Mouse (Mus musculus): ENCODE measurements around the gene Bcl7a. TPM values are rescaled to one million over a fixed set of nuclear protein-coding genes. Genes with fewer than 3 reads are reported as not detected.

Bcl7a gene
- polyA plus RNA-seq, 1 experiment, result 5.6 TPM

DNA sequence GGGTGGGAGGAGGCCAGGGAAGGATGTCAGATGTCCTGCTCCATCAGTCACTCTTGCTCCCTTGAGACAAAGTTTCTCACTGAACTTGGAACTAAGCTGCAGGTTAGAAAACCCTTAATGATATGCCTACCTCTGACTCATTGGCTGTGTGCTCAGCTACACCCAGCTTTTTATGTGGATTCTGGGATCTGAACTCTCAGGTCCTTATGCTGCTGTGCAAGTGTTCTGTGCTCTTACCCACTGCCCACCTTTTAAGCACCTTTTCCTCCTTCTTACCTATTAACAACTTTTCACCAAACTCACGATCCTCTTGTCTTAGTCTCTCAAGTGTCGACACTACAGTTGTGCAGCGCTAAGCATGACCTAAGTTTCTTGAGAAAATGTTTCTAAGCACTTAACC is 60.8 kb downstream of the Bcl7a start:
- peaks cover 6% of the 10 kb centered on the region for H3K79me3 ChIP-seq (ENCODE audit: low read depth)
- no peaks in the 10 kb centered on the region for H3K27me3 ChIP-seq (ENCODE audit: control insufficient read depth, insufficient read depth, insufficient read length)
- no peak overlapping the region for H3ac ChIP-seq (ENCODE audit: control insufficient read depth, insufficient read length, low read depth)
- H3K79me2 ChIP-seq (ENCODE audit: control insufficient read depth, insufficient read depth), result peaks cover 15% of the 10 kb centered on the region
- TF ChIP-seq USF1 (IDR thresholded peaks at IDR 0.05; ENCODE audit: low read depth), result no peak
- TF ChIP-seq CTCF (IDR thresholded peaks at IDR 0.05; ENCODE audit: control insufficient read depth, insufficient read depth, insufficient read length), result no peak
- no peak for TF ChIP-seq FOSL1 (IDR thresholded peaks at IDR 0.05; ENCODE audit: insufficient read depth, low read length, poor library complexity, severe bottlenecking)
- TF ChIP-seq MYOG (IDR thresholded peaks at IDR 0.05; ENCODE audit: control insufficient read depth, extremely low read depth, insufficient read length), result no peak
- no peak for TF ChIP-seq MYOD1 (IDR thresholded peaks at IDR 0.05; ENCODE audit: control insufficient read depth, insufficient read length, low read depth)
- TF ChIP-seq MAX (IDR thresholded peaks at IDR 0.05), result no peak
- no peak for TF ChIP-seq CEBPB (IDR thresholded peaks at IDR 0.05; ENCODE audit: low read depth)
- H3K36me3 ChIP-seq (ENCODE audit: control insufficient read depth, insufficient read depth), result no peaks in the 10 kb centered on the region
- no peak overlapping the region for H3K4me3 ChIP-seq (ENCODE audit: insufficient read depth, poor library complexity, severe bottlenecking)

GRCm38 (mm10) chr5:123406952-123407351 is 63.3 kb downstream of the Bcl7a start:
- Histone ChIP-seq H3K27me3 (ENCODE audit: control insufficient read depth, insufficient read depth, insufficient read length) (no peaks in the 10 kb centered on the region), H3K79me3 (ENCODE audit: low read depth) (peaks cover 6% of the 10 kb centered on the region), H3K4me3 (ENCODE audit: insufficient read depth, poor library complexity, severe bottlenecking) (no peak overlapping the region), H3ac (ENCODE audit: control insufficient read depth, insufficient read length, low read depth) (no peak overlapping the region), H3K79me2 (ENCODE audit: control insufficient read depth, insufficient read depth) (peaks cover 15% of the 10 kb centered on the region), H3K36me3 (ENCODE audit: control insufficient read depth, insufficient read depth) (peaks cover 5% of the 10 kb centered on the region)
- TF ChIP-seq MYOD1 (IDR thresholded peaks at IDR 0.05; ENCODE audit: control insufficient read depth, insufficient read length, low read depth) (no peak), USF1 (IDR thresholded peaks at IDR 0.05; ENCODE audit: low read depth) (no peak), CEBPB (IDR thresholded peaks at IDR 0.05; ENCODE audit: low read depth) (no peak), MAX (IDR thresholded peaks at IDR 0.05) (no peak), CTCF (IDR thresholded peaks at IDR 0.05; ENCODE audit: control insufficient read depth, insufficient read depth, insufficient read length) (no peak)

DNA sequence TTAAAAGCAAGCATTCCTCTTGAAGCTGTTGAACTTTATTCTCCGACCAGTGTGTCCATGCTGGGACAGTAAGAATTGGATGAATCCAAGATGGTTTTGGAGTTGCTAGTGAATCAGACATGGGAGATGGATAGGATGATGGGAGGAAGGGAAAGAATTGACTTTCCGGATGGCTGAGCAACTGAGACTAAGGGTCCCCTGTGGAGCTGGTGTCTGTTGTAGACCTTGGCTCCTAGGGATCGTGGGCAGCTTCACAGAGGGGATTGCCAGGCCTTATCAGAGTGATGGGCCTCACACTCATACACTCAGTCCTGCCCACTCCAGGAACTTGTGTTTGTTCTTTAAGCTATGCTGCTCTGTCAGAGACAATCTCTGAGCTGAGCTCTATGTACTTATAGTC is 64.5 kb downstream of the Bcl7a start:
- no peak overlapping the region for H3K4me3 ChIP-seq (ENCODE audit: insufficient read depth, poor library complexity, severe bottlenecking)
- peaks cover 6% of the 10 kb centered on the region for H3K79me3 ChIP-seq (ENCODE audit: low read depth)
- H3K79me2 ChIP-seq (ENCODE audit: control insufficient read depth, insufficient read depth), result peaks cover 15% of the 10 kb centered on the region
- H3ac ChIP-seq (ENCODE audit: control insufficient read depth, insufficient read length, low read depth), result no peak overlapping the region
- H3K27me3 ChIP-seq (ENCODE audit: control insufficient read depth, insufficient read depth, insufficient read length), result no peaks in the 10 kb centered on the region
- TF ChIP-seq FOSL1 (IDR thresholded peaks at IDR 0.05; ENCODE audit: insufficient read depth, low read length, poor library complexity, severe bottlenecking) (no peak), MYOG (IDR thresholded peaks at IDR 0.05; ENCODE audit: control insufficient read depth, extremely low read depth, insufficient read length) (no peak), CTCF (IDR thresholded peaks at IDR 0.05; ENCODE audit: control insufficient read depth, insufficient read depth, insufficient read length) (no peak), CEBPB (IDR thresholded peaks at IDR 0.05; ENCODE audit: low read depth) (no peak), USF1 (IDR thresholded peaks at IDR 0.05; ENCODE audit: low read depth) (no peak), MAX (IDR thresholded peaks at IDR 0.05) (no peak)
- peaks cover 5% of the 10 kb centered on the region for H3K36me3 ChIP-seq (ENCODE audit: control insufficient read depth, insufficient read depth)

DNA sequence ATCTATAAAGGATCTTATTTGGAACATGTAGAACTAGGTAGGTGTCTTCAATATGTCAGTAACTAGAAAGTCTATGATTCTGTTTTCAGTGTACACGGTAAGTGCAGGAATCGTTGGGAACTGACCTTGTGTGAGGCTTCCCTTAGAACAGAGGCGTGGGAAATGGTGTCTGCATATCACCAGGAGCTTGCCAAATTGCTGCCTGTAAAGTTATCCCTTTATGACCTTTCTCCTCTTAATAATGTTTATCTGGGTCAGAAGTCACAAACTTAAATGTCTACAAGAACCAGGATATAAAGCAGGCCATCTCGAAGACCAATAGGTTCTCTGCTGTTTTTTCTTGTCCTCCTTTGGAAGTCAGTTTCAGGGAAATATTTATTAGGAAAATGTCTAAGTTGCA is 68.6 kb downstream of the Bcl7a start:
- peaks cover 1% of the 10 kb centered on the region for H3K79me3 ChIP-seq (ENCODE audit: low read depth)
- no peak overlapping the region for H3K4me3 ChIP-seq (ENCODE audit: insufficient read depth, poor library complexity, severe bottlenecking)
- H3K79me2 ChIP-seq (ENCODE audit: control insufficient read depth, insufficient read depth), result peaks cover 12% of the 10 kb centered on the region
- TF ChIP-seq USF1 (IDR thresholded peaks at IDR 0.05; ENCODE audit: low read depth) (no peak), MYOG (IDR thresholded peaks at IDR 0.05; ENCODE audit: control insufficient read depth, extremely low read depth, insufficient read length) (no peak), CEBPB (IDR thresholded peaks at IDR 0.05; ENCODE audit: low read depth) (no peak), CTCF (IDR thresholded peaks at IDR 0.05; ENCODE audit: control insufficient read depth, insufficient read depth, insufficient read length) (no peak), MYOD1 (IDR thresholded peaks at IDR 0.05; ENCODE audit: control insufficient read depth, insufficient read length, low read depth) (no peak), FOSL1 (IDR thresholded peaks at IDR 0.05; ENCODE audit: insufficient read depth, low read length, poor library complexity, severe bottlenecking) (no peak), MAX (IDR thresholded peaks at IDR 0.05) (no peak)
- H3ac ChIP-seq (ENCODE audit: control insufficient read depth, insufficient read length, low read depth), result no peak overlapping the region
- no peaks in the 10 kb centered on the region for H3K27me3 ChIP-seq (ENCODE audit: control insufficient read depth, insufficient read depth, insufficient read length)
- peaks cover 5% of the 10 kb centered on the region for H3K36me3 ChIP-seq (ENCODE audit: control insufficient read depth, insufficient read depth)

DNA sequence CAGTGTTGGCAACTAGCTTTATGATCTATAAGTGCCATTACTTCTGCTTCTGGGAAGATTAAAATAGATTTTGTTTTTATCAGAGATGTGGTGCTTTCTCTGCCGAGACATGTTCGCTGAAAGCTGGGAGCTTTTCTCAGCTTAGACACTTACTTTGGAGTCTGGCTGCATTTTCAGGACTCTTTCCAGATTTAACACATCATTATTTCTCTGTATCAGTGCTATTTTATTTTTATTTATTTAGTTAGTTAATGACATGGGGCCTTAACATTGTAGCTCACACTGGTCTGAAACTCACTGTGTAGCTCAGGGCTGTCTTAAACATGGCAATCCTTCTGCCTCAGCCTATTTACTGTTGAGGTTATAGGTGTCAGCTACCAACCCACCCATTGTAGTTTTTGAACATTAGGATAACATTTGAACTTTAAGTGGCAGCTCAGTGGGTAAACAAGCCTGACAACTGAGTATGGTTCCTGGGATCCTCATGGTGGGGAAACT is 70.3 kb downstream of the Bcl7a start:
- TF ChIP-seq MYOG (IDR thresholded peaks at IDR 0.05; ENCODE audit: control insufficient read depth, extremely low read depth, insufficient read length) (no peak), MAX (IDR thresholded peaks at IDR 0.05) (no peak), CTCF (IDR thresholded peaks at IDR 0.05; ENCODE audit: control insufficient read depth, insufficient read depth, insufficient read length) (no peak), MYOD1 (IDR thresholded peaks at IDR 0.05; ENCODE audit: control insufficient read depth, insufficient read length, low read depth) (no peak), USF1 (IDR thresholded peaks at IDR 0.05; ENCODE audit: low read depth) (no peak), FOSL1 (IDR thresholded peaks at IDR 0.05; ENCODE audit: insufficient read depth, low read length, poor library complexity, severe bottlenecking) (no peak), CEBPB (IDR thresholded peaks at IDR 0.05; ENCODE audit: low read depth) (no peak)
- Histone ChIP-seq H3K79me2 (ENCODE audit: control insufficient read depth, insufficient read depth) (peaks cover 21% of the 10 kb centered on the region), H3K4me3 (ENCODE audit: insufficient read depth, poor library complexity, severe bottlenecking) (no peak overlapping the region)

DNA sequence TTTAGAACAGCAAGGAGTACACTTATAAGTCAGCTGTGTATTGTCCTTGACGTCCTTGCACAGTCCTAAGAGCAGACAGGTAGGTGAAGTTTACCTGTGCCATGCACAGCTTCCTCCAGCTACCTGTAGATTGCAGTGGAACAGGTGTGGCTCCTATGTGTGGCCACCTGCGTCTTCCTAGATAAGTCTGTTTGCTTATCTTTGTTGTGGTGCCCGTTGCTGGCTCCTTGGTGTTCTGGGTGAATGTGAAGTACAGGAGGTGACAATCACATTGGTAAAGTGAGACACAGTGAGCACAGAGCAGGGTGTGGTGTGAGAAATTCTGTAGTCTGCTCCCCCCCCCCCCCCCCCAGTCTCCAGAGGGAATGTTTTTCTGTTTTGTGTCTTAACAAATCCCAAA is 72.5 kb downstream of the Bcl7a start:
- no peaks in the 10 kb centered on the region for H3K36me3 ChIP-seq (ENCODE audit: control insufficient read depth, insufficient read depth)
- H3K79me2 ChIP-seq (ENCODE audit: control insufficient read depth, insufficient read depth), result peaks cover 22% of the 10 kb centered on the region
- no peak for TF ChIP-seq FOSL1 (IDR thresholded peaks at IDR 0.05; ENCODE audit: insufficient read depth, low read length, poor library complexity, severe bottlenecking)
- no peak for TF ChIP-seq MYOG (IDR thresholded peaks at IDR 0.05; ENCODE audit: control insufficient read depth, extremely low read depth, insufficient read length)
- no peak for TF ChIP-seq MAX (IDR thresholded peaks at IDR 0.05)
- no peak for TF ChIP-seq MYOD1 (IDR thresholded peaks at IDR 0.05; ENCODE audit: control insufficient read depth, insufficient read length, low read depth)
- no peak for TF ChIP-seq USF1 (IDR thresholded peaks at IDR 0.05; ENCODE audit: low read depth)
- TF ChIP-seq CTCF (IDR thresholded peaks at IDR 0.05; ENCODE audit: control insufficient read depth, insufficient read depth, insufficient read length), result no peak
- TF ChIP-seq CEBPB (IDR thresholded peaks at IDR 0.05; ENCODE audit: low read depth), result no peak
- H3K4me3 ChIP-seq (ENCODE audit: insufficient read depth, poor library complexity, severe bottlenecking), result no peak overlapping the region
- H3ac ChIP-seq (ENCODE audit: control insufficient read depth, insufficient read length, low read depth), result no peak overlapping the region
- H3K27me3 ChIP-seq (ENCODE audit: control insufficient read depth, insufficient read depth, insufficient read length), result no peaks in the 10 kb centered on the region
- no peaks in the 10 kb centered on the region for H3K79me3 ChIP-seq (ENCODE audit: low read depth)

More for the DNA sequence above, 70.3 kb downstream of the Bcl7a start:
- no peaks in the 10 kb centered on the region for H3K79me3 ChIP-seq (ENCODE audit: low read depth)
- H3ac ChIP-seq (ENCODE audit: control insufficient read depth, insufficient read length, low read depth), result no peak overlapping the region
- H3K36me3 ChIP-seq (ENCODE audit: control insufficient read depth, insufficient read depth), result peaks cover 5% of the 10 kb centered on the region
- H3K27me3 ChIP-seq (ENCODE audit: control insufficient read depth, insufficient read depth, insufficient read length), result no peaks in the 10 kb centered on the region

Measured in C2C12 (cell line).